Mouse (Mus musculus): ENCODE results near the gene Tex44. TPM values are rescaled to one million over a fixed set of nuclear protein-coding genes. Genes with fewer than 3 reads are reported as not detected.
"Not testable (repeated sequence)": the region's sequence is repeated elsewhere in the genome, so short reads cannot be mapped to it uniquely, and the experiment has no call there.

The Tex44 gene
- total RNA-seq, 2 experiments from 2014 or later, result not detected

- DNase-seq (ENCODE audit: low spot score in 2 of 2), result no peak
Observed at GRCm38 (mm10) chr1:86443386-86444172, 17.4 kb downstream of the Tex44 start.

GRCm38 (mm10) chr1:86447596-86448171, 21.6 kb downstream of the Tex44 start:
- no peak for DNase-seq (ENCODE audit: low spot score in 2 of 2)

- DNase-seq (ENCODE audit: low spot score in 2 of 2), result no peak
Observed at GRCm38 (mm10) chr1:86448272-86448671, 22.1 kb downstream of the Tex44 start.

- no peak for DNase-seq (ENCODE audit: low spot score in 2 of 2)
Observed at GRCm38 (mm10) chr1:86449966-86450365, 23.8 kb downstream of the Tex44 start.

GRCm38 (mm10) chr1:86452713-86453112, 26.6 kb downstream of the Tex44 start:
- no peak for DNase-seq (ENCODE audit: low spot score in 2 of 2)

- no peak for DNase-seq (ENCODE audit: low spot score in 2 of 2)
Observed at GRCm38 (mm10) chr1:86456892-86457581, 30.9 kb downstream of the Tex44 start.

- DNase-seq (ENCODE audit: low spot score in 2 of 2), result no peak
Observed at GRCm38 (mm10) chr1:86459371-86459770, 33.2 kb downstream of the Tex44 start.

GRCm38 (mm10) chr1:86464223-86464874, 38.2 kb downstream of the Tex44 start:
- DNase-seq (ENCODE audit: low spot score in 2 of 2), result no peak

GRCm38 (mm10) chr1:86464875-86465224, 38.7 kb downstream of the Tex44 start:
- no peak for DNase-seq (ENCODE audit: low spot score in 2 of 2)

- no peak for DNase-seq (ENCODE audit: low spot score in 2 of 2)
Observed at GRCm38 (mm10) chr1:86467416-86467815, 41.3 kb downstream of the Tex44 start.

- DNase-seq (ENCODE audit: low spot score in 2 of 2), result no peak
Observed at GRCm38 (mm10) chr1:86469876-86470275, 43.7 kb downstream of the Tex44 start.

- peak in 1 of 2 experiments; percentile 52 for DNase-seq (ENCODE audit: low spot score in 2 of 2)
Observed at GRCm38 (mm10) chr1:86470519-86471181, 44.5 kb downstream of the Tex44 start.

- DNase-seq (ENCODE audit: low spot score in 2 of 2), result not testable (repeated sequence)
Observed at GRCm38 (mm10) chr1:86471504-86471961, 45.4 kb downstream of the Tex44 start.

- no peak for DNase-seq (ENCODE audit: low spot score in 2 of 2)
Observed at GRCm38 (mm10) chr1:86472197-86472952, 46.2 kb downstream of the Tex44 start.

- DNase-seq (ENCODE audit: low spot score in 2 of 2), result no peak
Observed at GRCm38 (mm10) chr1:86473109-86473760, 47.1 kb downstream of the Tex44 start.

Other genes starting within 250 kb of the Tex44 start
- gene B3gnt7, start 123.5 kb upstream of the Tex44 start, total RNA-seq (2021), result 1 to 10 TPM in 1 of 2 experiments, under 1 TPM in 1; 0.96 to 2.2 TPM
- 100 to 1,000 TPM; 335 to 347 TPM for gene Ncl, start 66.9 kb upstream of the Tex44 start, total RNA-seq (2021)
- gene Nmur1, start 101 bp upstream of the Tex44 start, total RNA-seq (2021), result not detected
- gene Ptma, start 100.4 kb downstream of the Tex44 start, total RNA-seq (2021), result 1,000 to 10,000 TPM; 1,215 to 1,376 TPM
- 10 to 100 TPM; 35.8 to 35.9 TPM for gene Pde6d, start 156.3 kb downstream of the Tex44 start, total RNA-seq (2021)
- gene Cops7b, start 156.6 kb downstream of the Tex44 start, total RNA-seq (2021), result 10 to 100 TPM; 22.2 to 24.2 TPM
- gene Nppc, start 244.2 kb downstream of the Tex44 start, total RNA-seq (2021), result not detected

All from adrenal gland, postnatal 4 days (tissue).